ENCODE assay signal across 9 mouse cellular contexts in the genomic region with DNA sequence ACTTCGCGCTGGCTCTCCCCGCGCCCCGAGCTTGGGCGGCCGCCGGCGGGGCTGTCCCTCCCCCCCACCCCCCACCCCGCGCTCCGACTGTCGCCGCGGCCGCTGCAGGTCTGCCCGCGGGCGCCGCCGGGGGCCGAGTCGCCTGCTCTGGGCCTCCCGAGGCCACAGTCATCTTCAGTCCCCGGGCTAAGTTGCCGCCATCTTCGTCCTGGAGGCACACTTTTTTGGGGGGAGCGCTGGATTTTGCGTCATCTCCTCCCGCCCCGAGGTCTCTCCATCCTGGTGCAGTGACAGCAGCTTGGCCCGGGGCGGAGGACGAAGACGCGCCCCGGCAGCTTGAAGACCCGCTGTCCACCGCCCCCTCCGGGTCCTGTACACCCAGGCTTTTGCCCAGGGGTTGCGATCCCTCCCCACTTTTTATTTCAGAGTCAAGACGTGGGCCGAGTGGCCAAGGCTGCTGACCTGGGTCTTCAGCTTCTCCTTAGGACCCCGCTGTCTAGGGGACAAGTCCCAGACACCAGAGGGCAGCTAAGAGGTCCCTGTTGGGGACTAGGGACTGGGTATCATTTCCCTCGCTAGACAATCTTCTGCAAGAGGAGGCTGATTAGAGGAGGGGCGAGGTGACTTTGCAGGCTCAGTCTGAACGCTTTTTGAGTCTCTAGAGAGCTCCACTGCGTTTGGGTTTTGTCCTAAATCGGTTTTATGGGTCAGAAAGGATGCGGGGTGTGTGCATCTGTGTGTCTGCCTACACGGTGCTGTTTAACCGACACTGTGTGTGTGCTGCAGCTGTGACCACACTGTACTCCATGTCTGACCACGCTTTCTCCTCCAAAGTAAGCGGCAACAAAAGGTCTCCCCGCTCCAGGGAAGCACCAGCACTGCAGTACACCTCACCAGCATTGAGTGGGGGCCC. TPM values are rescaled to one million over a fixed set of nuclear protein-coding genes. Genes with fewer than 3 reads are reported as not detected.
DNase-seq lines count a peak whose midpoint lies in the region; ATAC-seq lines count a peak whose summit lies in the region.
"Had no signal": no experiment of that assay in that cellular context is flagged by ENCODE, and none has a peak within 500 bp of the region (broad histone marks: within the 10 kb centered on the region; RNA-seq: fewer than 3 reads in every experiment).

No protein-coding gene starts in this region.

- H3K4me1 ChIP-seq in heart, embryonic 15.5 days (replicated peaks) = peaks cover 20% of the 10 kb centered on the region
- H3K4me1 ChIP-seq in neural tube, embryonic 15.5 days = peaks cover 20% of the 10 kb centered on the region

- WGBS in heart, embryonic 15.5 days = 1% methylated on average over 43 of the region's 55 CpGs
- under 1% methylated on average over 55 of the region's 55 CpGs for whole genome bisulfite sequencing in neural tube, embryonic 15.5 days

- no peak; the same call in 1 of the 2 replicates for ATAC-seq in heart, embryonic 15.5 days (replicated peaks; ENCODE audit: insufficient number of reproducible peaks, insufficient read depth, low FRiP score, low read depth)
- peak; percentile 73 for ATAC-seq in neural tube, embryonic 15.5 days (ENCODE audit: low FRiP score)
- no peak for ATAC-seq in megakaryocyte-erythroid progenitor cell, adult 5-6 weeks (replicated peaks; ENCODE audit: low FRiP score, low TSS enrichment, poor library complexity, severe bottlenecking)
- no peak for ATAC-seq in inflammation-experienced regulatory T-cells, adult 6 months

- peak overlapping the region; percentile 89 for H3K4me2 ChIP-seq in heart, embryonic 15.5 days
- H3K4me2 ChIP-seq in neural tube, embryonic 15.5 days = peak overlapping the region; percentile 91

- DNase-seq in heart, postnatal 10 days = no peak
- DNase-seq in cerebellum, postnatal 14 days = peak; percentile 67 to 69
- DNase-seq in frontal cortex, postnatal 36 days (ENCODE audit: low spot score in 2 of 2) = peak; percentile 48
- peak; percentile 53 to 57 for DNase-seq in left cerebral cortex, postnatal 25 days (ENCODE audit: low spot score in 2 of 2)

- no peaks in the 10 kb centered on the region for H3K36me3 ChIP-seq in heart, embryonic 15.5 days
- no peaks in the 10 kb centered on the region for H3K36me3 ChIP-seq in neural tube, embryonic 15.5 days
- H3K36me3 ChIP-seq: G1E had no signal

- H3K9ac ChIP-seq in heart, embryonic 15.5 days = peak overlapping the region; percentile 21; the same call in 1 of the 2 replicates
- peak overlapping the region; percentile 79 for H3K9ac ChIP-seq in neural tube, embryonic 15.5 days (replicated peaks)

- no peaks in the 10 kb centered on the region for H3K9me3 ChIP-seq in heart, embryonic 15.5 days (replicated peaks)
- no peaks in the 10 kb centered on the region for H3K9me3 ChIP-seq in neural tube, embryonic 15.5 days (replicated peaks)

- H3K4me3 ChIP-seq in heart, embryonic 15.5 days = peak overlapping the region; percentile 52
- H3K4me3 ChIP-seq in neural tube, embryonic 15.5 days (replicated peaks) = peak overlapping the region; percentile 75

- no peak overlapping the region for H3K27ac ChIP-seq in heart, embryonic 15.5 days
- peak overlapping the region; percentile 91 for H3K27ac ChIP-seq in neural tube, embryonic 15.5 days (replicated peaks)

- intact Hi-C loops in heart, postnatal 10 days (cut with DNase I) = no loop called here
- intact Hi-C loops in left cerebral cortex, postnatal 25 days (cut with DNase I) = loop anchor here (1.0 to 5.0 kb wide), 4 partner anchors 115 to 539 kb away; no protein-coding TSS in a partner anchor

- peaks cover 52% of the 10 kb centered on the region for H3K27me3 ChIP-seq in heart, embryonic 15.5 days
- H3K27me3 ChIP-seq in neural tube, embryonic 15.5 days (replicated peaks) = peaks cover 3% of the 10 kb centered on the region; the same call in 1 of the 2 replicates

RNA-seq across cellular contexts. Expression of a gene that starts 0.9 kb away (rescaled TPM):
- polyA plus RNA-seq in heart, embryonic 15.5 days (2015; fragmentation: Nextera tagmentation; extraction: Ambion mirVana) = 0.05 and 0.39 TPM in 2 replicates
- not detected for total RNA-seq in heart, postnatal 10 days (2021)
- total RNA-seq in left cerebral cortex, postnatal 25 days (2021) = 100 to 1,000 TPM; 105 to 109 TPM
- polyA plus RNA-seq in neural tube, embryonic 15.5 days (2015; fragmentation: Nextera tagmentation; extraction: Ambion mirVana) = 22.1 and 28.8 TPM in 2 replicates
- not detected in 2 replicates for total RNA-seq in megakaryocyte-erythroid progenitor cell, adult 5-6 weeks (2014; fragmentation: Nextera tagmentation)
- total RNA-seq in megakaryocyte-erythroid progenitor cell, adult 5-6 weeks (2017) = not detected in 2 replicates
- under 1 TPM in 1 of 3 experiments, not detected in 2; 0.13 TPM for polyA plus RNA-seq in inflammation-experienced regulatory T-cells, adult 6 months (2017; shearing (Covaris generic))
- polyA plus RNA-seq: G1E had no signal

Comparison
In these comparisons a context has a peak if more than half of its experiments do, and no peak if none do; other contexts are left out.
1. DNase-seq: peak in cerebellum, postnatal 14 days (2 of 2), frontal cortex, postnatal 36 days (2 of 2) and left cerebral cortex, postnatal 25 days (2 of 2); none in heart, postnatal 10 days (0 of 2).
2. RNA of a gene that starts 0.9 kb away (total RNA-seq): 105 to 109 TPM in left cerebral cortex, postnatal 25 days; not detected in heart, postnatal 10 days and not detected in megakaryocyte-erythroid progenitor cell, adult 5-6 weeks; every median in the first group is over 100 times any median in the second.